Mouse (Mus musculus): Measurements from ENCODE around the gene Kcnip3. TPM values are rescaled to one million over a fixed set of nuclear protein-coding genes. Genes with fewer than 3 reads are reported as not detected.

Kcnip3 gene
- total and polyA plus RNA-seq, 2 experiments from 2014 or later, result 13.8 to 39.0 TPM

- TF ChIP-seq CTCF (IDR thresholded peaks at IDR 0.05; ENCODE audit: low read depth), result no peak
- H3K4me3 ChIP-seq (ENCODE audit: low read length), result no peak overlapping the region
- no peaks in the 10 kb centered on the region for H3K27me3 ChIP-seq (ENCODE audit: insufficient read depth, low read length)
- WGBS, result 91% methylated on average over 8 of the region's 8 CpGs
- H3K4me1 ChIP-seq (ENCODE audit: insufficient read depth, low read length), result no peaks in the 10 kb centered on the region
- no peak overlapping the region for H3K4me2 ChIP-seq (ENCODE audit: low read depth, low read length)
- DNase-seq (ENCODE audit: low spot score) (no peak), ATAC-seq (no peak)
- H3K9me3 ChIP-seq (ENCODE audit: low read length), result no peaks in the 10 kb centered on the region
- H3K27ac ChIP-seq, result no peak overlapping the region
- no peaks in the 10 kb centered on the region for H3K36me3 ChIP-seq (ENCODE audit: insufficient read depth, low read length)
- H3K9ac ChIP-seq (replicated peaks; ENCODE audit: low read length), result no peak overlapping the region
Measured at GRCm38 (mm10) chr2:127498750-127499149, 23.1 kb downstream of the Kcnip3 start.

DNA sequence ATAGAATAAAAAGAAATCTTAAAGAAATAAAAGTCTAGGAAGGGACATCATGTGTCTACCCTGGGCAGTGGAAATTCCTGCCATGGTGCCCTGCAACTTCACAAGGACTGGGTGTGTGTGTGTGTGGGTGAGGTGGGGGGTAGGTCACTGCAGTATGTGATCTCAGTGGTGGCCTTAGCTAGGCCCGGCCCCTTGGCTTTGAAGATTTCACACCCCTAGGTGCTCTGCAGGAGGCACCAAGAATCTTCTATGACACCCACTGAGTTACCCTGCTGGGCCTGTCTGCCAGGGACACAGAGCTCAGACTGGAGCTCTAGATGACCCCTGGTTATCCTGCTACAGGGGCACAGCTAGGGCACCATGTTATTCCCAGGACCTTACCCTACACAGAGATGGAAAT is 25.6 kb downstream of the Kcnip3 start:
- no peaks in the 10 kb centered on the region for H3K9me3 ChIP-seq (ENCODE audit: low read length)
- no peak overlapping the region for H3K27ac ChIP-seq
- no peak overlapping the region for H3K4me2 ChIP-seq (ENCODE audit: low read depth, low read length)
- H3K4me3 ChIP-seq (ENCODE audit: low read length), result no peak overlapping the region
- H3K9ac ChIP-seq (replicated peaks; ENCODE audit: low read length), result no peak overlapping the region
- H3K36me3 ChIP-seq (ENCODE audit: insufficient read depth, low read length), result no peaks in the 10 kb centered on the region
- no peaks in the 10 kb centered on the region for H3K4me1 ChIP-seq (ENCODE audit: insufficient read depth, low read length)
- no peak for ATAC-seq
- no peak for TF ChIP-seq CTCF (IDR thresholded peaks at IDR 0.05; ENCODE audit: low read depth)
- 36% methylated on average over 1 of the region's 1 CpGs for WGBS
- no peak for DNase-seq (ENCODE audit: low spot score)
- H3K27me3 ChIP-seq (ENCODE audit: insufficient read depth, low read length), result no peaks in the 10 kb centered on the region

DNA sequence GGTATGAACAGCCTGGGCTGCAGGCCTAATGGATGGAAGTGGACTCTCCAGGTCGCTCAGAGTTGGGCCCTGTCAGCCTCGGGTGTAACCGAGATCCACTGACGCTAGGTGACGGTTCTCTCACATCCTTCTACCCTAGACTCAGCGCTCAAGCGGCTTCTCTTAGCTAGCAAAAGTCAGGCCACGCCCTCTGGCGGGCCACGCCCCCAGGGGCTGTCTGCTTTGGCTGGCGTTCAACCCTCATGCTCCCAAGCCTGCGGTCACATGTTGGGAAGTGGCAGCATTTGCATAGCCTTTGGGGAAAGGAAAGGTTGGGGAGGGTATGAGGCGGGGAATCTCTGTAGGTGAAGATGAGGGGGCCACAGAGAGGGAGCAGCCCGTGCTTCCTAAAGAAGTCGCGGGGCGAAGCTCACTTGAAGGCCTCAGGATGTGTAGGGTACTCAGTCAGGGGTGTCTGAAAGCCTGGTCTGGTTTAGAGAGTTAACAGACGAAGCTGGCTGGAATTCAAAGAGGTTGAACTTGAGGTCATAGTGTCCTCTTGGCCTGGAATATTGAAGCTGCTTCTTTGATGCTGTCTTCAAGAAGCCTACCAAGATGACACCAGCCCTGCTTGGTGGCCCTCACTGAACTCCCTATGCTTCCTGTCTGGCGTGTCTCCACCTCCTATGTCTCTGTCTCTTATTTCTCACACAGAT is 37.3 kb downstream of the Kcnip3 start:
- peak overlapping the region; percentile 21; the same call in 1 of the 2 replicates for H3K9ac ChIP-seq (replicated peaks; ENCODE audit: low read length)
- no peak overlapping the region for H3K27ac ChIP-seq
- peak; percentile 82 for DNase-seq (ENCODE audit: low spot score)
- H3K4me3 ChIP-seq (ENCODE audit: low read length), result peak overlapping the region; percentile 6; the same call in 1 of the 2 replicates
- H3K4me2 ChIP-seq (ENCODE audit: low read depth, low read length), result peak overlapping the region; percentile 46
- 10% methylated on average over 19 of the region's 19 CpGs for WGBS
- TF ChIP-seq CTCF (IDR thresholded peaks at IDR 0.05; ENCODE audit: low read depth), result no peak
- H3K36me3 ChIP-seq (ENCODE audit: insufficient read depth, low read length), result no peaks in the 10 kb centered on the region
- ATAC-seq, result peak; percentile 63
- H3K27me3 ChIP-seq (ENCODE audit: insufficient read depth, low read length), result peaks cover 34% of the 10 kb centered on the region
- H3K4me1 ChIP-seq (ENCODE audit: insufficient read depth, low read length), result peaks cover 20% of the 10 kb centered on the region
- H3K9me3 ChIP-seq (ENCODE audit: low read length), result no peaks in the 10 kb centered on the region

DNA sequence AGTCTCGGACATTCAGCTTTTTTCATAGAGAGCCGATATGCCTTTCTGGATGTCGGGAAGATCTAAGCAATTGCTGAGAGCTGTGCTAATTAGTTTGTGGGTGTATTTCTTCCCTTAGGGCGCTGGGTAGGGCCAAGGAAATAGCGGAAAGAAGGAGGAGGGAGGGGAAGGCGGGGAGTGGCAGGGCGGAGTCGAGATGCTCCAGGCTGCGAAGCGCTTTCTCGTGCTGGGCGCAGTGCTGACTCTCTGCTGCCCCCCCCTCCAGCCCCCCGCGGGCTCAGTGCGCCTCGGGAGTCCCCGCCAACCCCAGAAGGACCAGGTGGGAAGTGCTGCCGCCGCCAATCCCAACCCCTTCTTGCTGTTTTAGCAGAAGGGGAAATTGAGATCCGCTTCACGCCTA is 38.9 kb downstream of the Kcnip3 start:
- DNase-seq (ENCODE audit: low spot score), result no peak
- Histone ChIP-seq H3K9ac (replicated peaks; ENCODE audit: low read length) (no peak overlapping the region), H3K27me3 (ENCODE audit: insufficient read depth, low read length) (peaks cover 34% of the 10 kb centered on the region), H3K4me3 (ENCODE audit: low read length) (peak overlapping the region; percentile 36; the same call in 1 of the 2 replicates), H3K36me3 (ENCODE audit: insufficient read depth, low read length) (no peaks in the 10 kb centered on the region), H3K27ac (no peak overlapping the region), H3K9me3 (ENCODE audit: low read length) (no peaks in the 10 kb centered on the region), H3K4me2 (ENCODE audit: low read depth, low read length) (peak overlapping the region; percentile 68), H3K4me1 (ENCODE audit: insufficient read depth, low read length) (peaks cover 20% of the 10 kb centered on the region)
- WGBS, result 2% methylated on average over 20 of the region's 21 CpGs
- TF ChIP-seq CTCF (IDR thresholded peaks at IDR 0.05; ENCODE audit: low read depth), result no peak
- ATAC-seq, result no peak

DNA sequence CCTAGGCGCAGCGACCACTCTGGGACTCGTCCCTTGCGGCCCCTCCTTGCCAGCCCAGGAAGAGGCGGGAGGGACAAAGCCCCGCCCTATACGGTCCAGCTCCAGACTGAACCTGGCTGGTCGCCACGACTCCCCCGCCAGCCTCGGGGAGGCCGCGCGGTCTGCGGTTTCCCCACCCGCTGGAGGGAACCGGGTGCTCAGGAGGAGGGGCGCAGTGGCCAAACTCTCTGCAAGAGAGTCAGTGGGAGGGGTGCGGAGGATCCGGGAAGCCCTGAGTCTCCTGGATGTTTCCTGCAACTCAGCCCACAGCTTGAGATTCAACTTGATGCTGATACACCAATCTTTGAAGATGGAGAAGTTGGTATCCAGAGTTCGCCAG is 39.4 kb downstream of the Kcnip3 start:
- no peaks in the 10 kb centered on the region for H3K36me3 ChIP-seq (ENCODE audit: insufficient read depth, low read length)
- ATAC-seq (peak; percentile 50; the same call in 1 of the 2 replicates), DNase-seq (ENCODE audit: low spot score) (peak; percentile 66)
- peaks cover 34% of the 10 kb centered on the region for H3K27me3 ChIP-seq (ENCODE audit: insufficient read depth, low read length)
- 0 out of 2 replicates have a peak overlapping the region, but pooled peaks have one; percentile 6 for H3K9ac ChIP-seq (replicated peaks; ENCODE audit: low read length)
- H3K4me3 ChIP-seq (ENCODE audit: low read length), result peak overlapping the region; percentile 36
- WGBS, result under 1% methylated on average over 21 of the region's 21 CpGs
- no peak overlapping the region for H3K27ac ChIP-seq
- no peak for TF ChIP-seq CTCF (IDR thresholded peaks at IDR 0.05; ENCODE audit: low read depth)
- peak overlapping the region; percentile 68 for H3K4me2 ChIP-seq (ENCODE audit: low read depth, low read length)
- H3K4me1 ChIP-seq (ENCODE audit: insufficient read depth, low read length), result peaks cover 20% of the 10 kb centered on the region
- no peaks in the 10 kb centered on the region for H3K9me3 ChIP-seq (ENCODE audit: low read length)

- no peaks in the 10 kb centered on the region for H3K36me3 ChIP-seq (ENCODE audit: insufficient read depth, low read length)
- H3K27me3 ChIP-seq (ENCODE audit: insufficient read depth, low read length), result peaks cover 34% of the 10 kb centered on the region
- peak overlapping the region; percentile 68 for H3K4me2 ChIP-seq (ENCODE audit: low read depth, low read length)
- H3K4me3 ChIP-seq (ENCODE audit: low read length), result peak overlapping the region; percentile 36
- H3K27ac ChIP-seq, result no peak overlapping the region
- no peak for TF ChIP-seq CTCF (IDR thresholded peaks at IDR 0.05; ENCODE audit: low read depth)
- DNase-seq (ENCODE audit: low spot score) (no peak), ATAC-seq (peak; percentile 15; the same call in 1 of the 2 replicates)
- H3K4me1 ChIP-seq (ENCODE audit: insufficient read depth, low read length), result peaks cover 20% of the 10 kb centered on the region
- under 1% methylated on average over 59 of the region's 59 CpGs for WGBS
- no peaks in the 10 kb centered on the region for H3K9me3 ChIP-seq (ENCODE audit: low read length)
- H3K9ac ChIP-seq (replicated peaks; ENCODE audit: low read length), result peak overlapping the region; percentile 6; the same call in 1 of the 2 replicates
Measured at GRCm38 (mm10) chr2:127481841-127482532, 39.9 kb downstream of the Kcnip3 start.

Data from hindbrain, postnatal 0 days (tissue).